Mouse (Mus musculus) left cerebral cortex, adult 2 months (tissue): Measurements from ENCODE around the gene Hyou1. TPM values are rescaled to one million over a fixed set of nuclear protein-coding genes. Genes with fewer than 3 reads are reported as not detected.
A peak's percentile ranks its signal among the peaks of the same experiment; 100 is the strongest.
"Not testable (repeated sequence)": the region's sequence is repeated elsewhere in the genome, so short reads cannot be mapped to it uniquely, and the experiment has no call there.

Experiments used
- DNase-seq, 2 experiments: peaks; one replicate each; pipeline ENCODE4 v3.0.0; 2021 to 2022; ENCODE audit warnings: low spot score in 2 of 2, mixed read lengths in 1 of 2; ENCODE audit errors: extremely low spot score in 1 of 2
- H3K27ac ChIP-seq: fragments of 200-600 bp; 2 replicates; pipeline ENCODE4 v1.8.1; 2022
- H3K4me3 ChIP-seq: fragments of 200-600 bp; 2 replicates; pipeline ENCODE4 v1.8.1; 2022
- CTCF ChIP-seq: fragments of 200-600 bp; IDR thresholded peaks from 2 replicates; pipeline ENCODE4 v1.8.1; 2022; ENCODE audit warnings: antibody characterized with exemption, mild to moderate bottlenecking, moderate library complexity
- intact Hi-C: fragments of 180-260 bp; cut with DNase I; formaldehyde crosslinking; loops from one replicate; pipeline ENCODE4 v1.15.1; 2025
- long read RNA-seq, 2 experiments: library from polyadenylated mRNA; stranded (forward); transcript quantifications; one replicate each; pipeline ENCODE4 v2.0.0; 2021; ENCODE audit warnings: borderline mapping rate in 2 of 2
- total RNA-seq, 2 experiments: library from RNA; stranded (reverse); gene quantifications; 2 replicates each; pipeline ENCODE4 v1.2.3; 2021

Hyou1 gene
- 100 to 1,000 TPM; 127 to 139 TPM for total RNA-seq
- long read RNA-seq, experiment 1, full-length matches to known transcripts: 97 of 138 reads
- long read RNA-seq, experiment 1, partial matches to known transcripts: 15 of 138 reads
- long read RNA-seq, experiment 1, other reads (novel, unspliced or antisense): 26 of 138 reads
- long read RNA-seq, experiment 2, full-length matches to known transcripts: 69 of 97 reads
- long read RNA-seq, experiment 2, partial matches to known transcripts: 7 of 97 reads
- long read RNA-seq, experiment 2, other reads (novel, unspliced or antisense): 21 of 97 reads

DNA sequence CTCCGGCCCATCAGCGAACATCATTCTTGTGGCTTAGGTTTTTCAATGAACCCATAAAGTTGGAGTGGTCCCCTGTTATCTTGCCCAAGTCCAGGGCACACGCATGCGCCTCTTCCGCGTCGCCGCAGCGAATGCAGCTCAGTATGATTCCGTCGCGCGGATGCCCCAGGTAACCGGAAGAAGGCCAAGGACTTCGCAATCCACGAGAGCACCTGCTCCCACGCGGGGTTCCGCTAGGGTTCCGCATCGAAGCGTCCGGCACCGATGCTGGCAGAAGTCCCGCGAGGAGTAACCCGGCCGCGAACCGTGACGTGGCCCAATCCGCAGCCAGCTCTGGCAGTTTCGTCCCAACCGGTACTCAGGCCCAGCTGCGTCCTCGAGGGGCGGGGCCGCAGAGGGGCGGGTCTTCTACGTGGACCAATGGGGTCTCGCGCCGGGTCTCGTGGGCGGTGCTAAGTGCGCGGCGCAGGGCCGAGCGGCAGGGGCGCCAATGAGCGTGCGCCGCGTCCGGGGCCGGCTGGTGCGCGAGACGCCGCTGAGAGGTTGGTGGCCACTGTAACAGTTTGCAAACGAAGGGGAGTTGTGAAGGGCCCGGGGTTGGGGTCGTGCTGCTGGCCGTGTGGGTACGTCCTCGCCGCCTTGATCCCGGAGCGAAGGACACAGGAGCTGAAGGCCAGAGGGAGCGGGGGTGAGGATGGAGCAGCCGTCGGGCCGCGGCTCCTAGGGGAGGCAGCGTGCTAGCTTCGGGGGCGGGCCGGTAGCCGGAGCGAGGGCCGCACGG, at the start of gene Hyou1:
Hyou1 (plus strand) TSS at position 437 of the 781 bp plus-strand sequence.
- peak; percentile 67 for TF ChIP-seq CTCF
- intact Hi-C loops: no loop called here
- peak within 1 kb of the TSS; percentile 91 for H3K27ac ChIP-seq
- peak within 1 kb of the TSS; percentile 73 for H3K4me3 ChIP-seq
- peak; percentile 99 to 100 for DNase-seq

- intact Hi-C loops: loop anchor here (5.0 kb wide), 1 partner anchor 33 kb away; no protein-coding TSS in a partner anchor
- Histone ChIP-seq H3K27ac (no peak overlapping the region), H3K4me3 (no peak overlapping the region)
- DNase-seq: no peak
- no peak for TF ChIP-seq CTCF
Observed at GRCm38 (mm10) chr9:44330736-44331135, 48.6 kb upstream of the Hyou1 start.

DNA sequence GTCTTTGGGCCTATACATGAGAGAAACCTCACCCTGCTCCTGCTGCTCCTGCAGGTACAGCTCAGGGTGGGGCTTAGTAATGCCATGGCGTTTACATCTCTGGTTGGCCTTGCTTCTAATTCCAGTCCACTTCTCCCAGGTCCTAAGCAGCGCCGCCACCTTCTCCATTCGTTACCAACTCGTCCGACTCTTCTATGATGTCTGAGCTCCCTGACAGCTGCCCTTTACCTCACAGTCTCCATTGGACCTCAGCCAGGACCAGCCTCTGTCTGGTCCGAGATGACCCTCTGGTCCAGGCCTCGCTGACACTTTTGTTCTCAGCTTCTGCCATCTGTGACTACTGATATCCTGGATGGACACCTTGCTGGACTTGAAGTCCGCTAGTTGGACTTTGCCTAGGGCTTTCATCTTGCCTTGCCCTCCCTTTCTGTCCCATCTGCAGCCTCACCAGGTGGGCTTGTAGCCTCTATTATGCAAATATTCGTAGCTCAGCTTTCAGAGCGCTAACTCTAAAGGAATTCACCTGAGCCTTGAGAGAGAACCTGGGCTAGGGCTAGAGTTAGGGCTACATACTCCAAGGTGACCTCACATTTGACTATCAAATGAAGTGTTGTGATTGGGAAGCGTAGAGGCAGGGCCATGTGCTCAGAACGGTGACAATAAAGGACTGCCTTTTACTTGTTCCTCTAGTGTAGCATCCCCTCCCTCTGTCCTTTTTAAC, 46.2 kb upstream of the Hyou1 start:
- H3K27ac ChIP-seq: no peak overlapping the region
- no peak overlapping the region for H3K4me3 ChIP-seq
- intact Hi-C loops: loop anchor here (5.0 kb wide), 1 partner anchor 36 kb away; no protein-coding TSS in a partner anchor
- no peak for DNase-seq
- no peak for TF ChIP-seq CTCF

DNA sequence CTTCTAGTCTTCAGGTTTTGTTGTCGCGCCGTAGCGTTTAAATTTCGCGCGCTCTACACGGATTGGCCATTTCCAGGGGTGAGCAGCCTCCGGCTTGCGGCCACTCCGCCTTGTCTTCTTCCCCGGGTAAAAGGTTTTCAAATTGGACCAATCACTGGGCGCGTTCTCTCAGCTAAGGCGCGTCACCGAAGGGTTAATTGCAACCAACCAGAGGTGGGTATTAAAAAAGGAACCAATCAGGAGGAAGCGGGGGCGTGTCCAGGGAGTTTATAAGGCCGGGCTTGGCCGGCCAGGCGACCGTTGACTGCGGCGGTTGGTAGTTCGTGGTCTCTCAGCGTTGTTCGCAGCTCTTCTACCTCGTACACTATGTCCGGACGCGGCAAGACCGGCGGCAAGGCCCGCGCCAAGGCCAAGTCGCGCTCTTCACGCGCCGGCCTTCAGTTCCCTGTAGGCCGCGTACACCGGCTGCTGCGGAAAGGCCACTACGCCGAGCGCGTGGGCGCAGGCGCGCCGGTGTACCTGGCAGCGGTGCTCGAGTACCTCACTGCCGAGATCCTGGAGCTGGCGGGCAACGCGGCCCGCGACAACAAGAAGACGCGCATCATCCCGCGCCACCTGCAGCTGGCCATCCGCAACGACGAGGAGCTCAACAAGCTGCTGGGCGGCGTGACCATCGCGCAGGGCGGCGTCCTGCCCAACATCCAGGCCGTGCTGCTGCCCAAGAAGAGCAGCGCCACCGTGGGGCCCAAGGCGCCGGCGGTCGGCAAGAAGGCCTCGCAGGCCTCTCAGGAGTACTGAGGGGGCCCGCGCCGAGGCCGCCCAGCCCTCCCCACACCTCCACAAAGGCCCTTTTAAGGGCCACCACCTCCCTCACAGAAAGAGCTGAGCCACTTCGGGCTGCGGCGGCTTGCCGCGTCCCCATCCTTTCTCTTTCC, 44.6 kb upstream of the Hyou1 start, which contains the start of gene H2afx:
H2afx (plus strand) TSS at position 299 of the 935 bp plus-strand sequence.
- Histone ChIP-seq H3K4me3 (peak within 1 kb of the TSS; percentile 85), H3K27ac (peak within 1 kb of the TSS; percentile 96)
- TF ChIP-seq CTCF: peak; percentile 56
- intact Hi-C loops: loop anchor here (1.0 to 5.0 kb wide), 2 partner anchors 8 to 37 kb away; partner anchors contain the start of gene Dpagt1
- DNase-seq: peak; percentile 96 to 98

DNA sequence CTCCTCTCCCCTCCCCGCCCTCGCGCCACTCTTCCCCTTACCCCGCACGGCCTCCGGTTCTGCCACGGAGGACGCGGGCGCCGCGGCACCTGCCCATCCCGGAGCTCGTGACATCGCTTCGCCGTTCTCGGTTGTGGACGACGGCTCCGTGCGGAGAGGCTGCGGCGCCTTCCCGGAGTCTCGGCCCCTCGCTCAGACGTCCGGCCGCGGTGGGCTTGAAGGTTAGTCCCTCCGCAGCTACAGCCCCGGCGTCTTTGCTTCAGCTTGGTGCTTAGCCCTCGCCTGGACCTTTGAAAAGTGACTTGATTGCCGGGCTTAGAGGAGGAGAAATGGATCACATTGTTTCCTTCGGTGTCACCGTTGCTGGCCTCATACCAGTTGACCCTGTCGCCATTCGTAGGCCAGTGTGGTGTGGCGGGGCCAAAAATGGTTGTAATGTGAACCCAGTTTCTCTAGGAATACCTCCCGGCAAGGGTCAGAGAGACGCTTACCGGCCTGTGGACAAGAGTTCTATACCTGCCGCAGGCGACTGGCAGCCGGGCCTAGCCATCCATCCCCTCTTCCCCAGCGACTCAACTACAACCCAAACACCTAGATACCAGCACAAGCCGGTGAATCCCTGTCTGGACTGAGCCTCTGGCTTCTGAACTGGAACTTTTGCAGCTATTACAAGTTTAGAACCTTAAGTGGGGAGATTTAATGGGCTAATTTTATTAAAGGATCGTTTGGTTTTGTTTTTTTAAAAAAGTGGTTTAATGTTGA, 43.8 kb upstream of the Hyou1 start:
- intact Hi-C loops: no loop called here
- peak overlapping the region; percentile 85 for H3K4me3 ChIP-seq
- no peak for TF ChIP-seq CTCF
- peak overlapping the region; percentile 96 for H3K27ac ChIP-seq
- no peak for DNase-seq

GRCm38 (mm10) chr9:44336093-44336406, 43.2 kb upstream of the Hyou1 start:
- intact Hi-C loops: no loop called here
- Histone ChIP-seq H3K27ac (no peak overlapping the region; the same call in 1 of the 2 replicates), H3K4me3 (peak overlapping the region; percentile 85)
- DNase-seq: no peak
- TF ChIP-seq CTCF: no peak

GRCm38 (mm10) chr9:44336513-44336912, 42.8 kb upstream of the Hyou1 start:
- intact Hi-C loops, DNase-seq, H3K27ac ChIP-seq: not testable (repeated sequence)
- 0 out of 2 replicates have a peak overlapping the region, but pooled peaks have one; percentile 18 for H3K4me3 ChIP-seq

DNA sequence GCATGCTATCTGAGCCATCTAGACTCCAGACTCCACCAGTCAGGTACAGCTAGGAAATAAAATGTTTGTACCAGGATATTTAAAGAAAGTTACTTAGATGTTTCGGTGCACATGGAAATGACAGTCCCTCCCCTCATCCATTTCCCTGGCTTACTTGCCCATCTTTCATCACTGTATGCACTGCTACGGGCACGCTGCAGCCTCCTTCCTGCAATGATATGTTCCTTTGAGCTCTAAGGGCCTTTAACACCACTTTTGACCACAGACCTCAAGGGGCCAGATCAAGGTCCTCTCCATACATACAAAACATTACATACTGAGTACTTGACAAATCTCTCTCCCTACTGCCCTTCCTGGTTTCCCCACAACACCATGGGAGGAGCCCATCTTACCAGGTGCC, 42.3 kb upstream of the Hyou1 start:
- TF ChIP-seq CTCF: no peak
- no peak for DNase-seq
- intact Hi-C loops: no loop called here
- Histone ChIP-seq H3K4me3 (0 out of 2 replicates have a peak overlapping the region, but pooled peaks have one; percentile 18), H3K27ac (no peak overlapping the region)

GRCm38 (mm10) chr9:44337436-44338169, 41.7 kb upstream of the Hyou1 start:
- TF ChIP-seq CTCF: no peak
- H3K27ac ChIP-seq: no peak overlapping the region
- intact Hi-C loops: no loop called here
- no peak for DNase-seq
- no peak overlapping the region for H3K4me3 ChIP-seq

DNA sequence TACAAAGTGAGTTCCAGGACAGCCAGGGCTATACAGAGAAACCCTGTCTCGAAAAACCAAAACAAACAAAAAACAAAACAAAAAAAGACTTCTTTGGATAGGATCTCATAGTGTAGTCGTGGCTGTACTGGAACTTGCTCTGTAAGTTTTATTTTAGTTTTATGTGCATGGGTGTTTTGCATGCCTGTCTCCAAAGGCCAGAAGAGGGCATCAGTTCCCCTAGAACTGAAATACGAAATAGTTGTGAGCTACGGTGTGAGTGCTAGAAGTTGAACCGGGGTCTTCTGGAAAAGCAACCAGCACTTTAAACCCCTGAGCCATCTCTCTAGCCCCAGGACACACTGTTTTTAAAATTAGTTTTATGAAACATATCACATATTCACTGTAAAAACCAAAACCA, 40.7 kb upstream of the Hyou1 start:
- intact Hi-C loops: no loop called here
- TF ChIP-seq CTCF: peak; percentile 7
- no peak overlapping the region for H3K27ac ChIP-seq
- H3K4me3 ChIP-seq: no peak overlapping the region
- DNase-seq: no peak
